Mouse (Mus musculus) layer of hippocampus, postnatal 25 days (tissue): ENCODE data around the gene Phox2a. TPM values are rescaled to one million over a fixed set of nuclear protein-coding genes. Genes with fewer than 3 reads are reported as not detected.
A peak's percentile ranks its signal among the peaks of the same experiment; 100 is the strongest.

Experiments
- DNase-seq, 2 experiments: peaks; one replicate each; pipeline ENCODE4 v3.0.0; 2022; ENCODE audit warnings: mixed read lengths in 2 of 2, low spot score in 1 of 2; ENCODE audit errors: extremely low spot score in 1 of 2
- total RNA-seq, 2 experiments: library from RNA; stranded (reverse); gene quantifications; 2 replicates each; pipeline ENCODE4 v1.2.3; 2021

Gene Phox2a
- total RNA-seq: not detected

GRCm38 (mm10) chr7:101817861-101818401 is at the start of gene Phox2a:
Gene Phox2a (plus strand): TSS chr7:101818313.
- DNase-seq: no peak

- peak in 1 of 2 experiments; percentile 20 for DNase-seq
Measured at GRCm38 (mm10) chr7:101770051-101770450, 48.1 kb upstream of the Phox2a start.

- DNase-seq: peak in 1 of 2 experiments; percentile 20
Measured at GRCm38 (mm10) chr7:101771604-101772003, 46.5 kb upstream of the Phox2a start.

- DNase-seq: peak in 1 of 2 experiments; percentile 33
Measured at GRCm38 (mm10) chr7:101772687-101773086, 45.4 kb upstream of the Phox2a start.

GRCm38 (mm10) chr7:101777053-101777452 is 41.1 kb upstream of the Phox2a start:
- DNase-seq: no peak

GRCm38 (mm10) chr7:101820295-101821030 is 2.4 kb downstream of the Phox2a start:
- DNase-seq: no peak

GRCm38 (mm10) chr7:101821571-101822501 is 3.7 kb downstream of the Phox2a start:
- DNase-seq: peak in 1 of 2 experiments; percentile 18

GRCm38 (mm10) chr7:101822836-101823757 is 5.0 kb downstream of the Phox2a start:
- no peak for DNase-seq

- no peak for DNase-seq
Measured at GRCm38 (mm10) chr7:101823758-101824630, 5.9 kb downstream of the Phox2a start.

- DNase-seq: no peak
Measured at GRCm38 (mm10) chr7:101830373-101830772, 12.3 kb downstream of the Phox2a start.

- no peak for DNase-seq
Measured at GRCm38 (mm10) chr7:101831437-101831836, 13.3 kb downstream of the Phox2a start.

GRCm38 (mm10) chr7:101832372-101832771 is 14.3 kb downstream of the Phox2a start:
- DNase-seq: no peak

GRCm38 (mm10) chr7:101833352-101833751 is 15.2 kb downstream of the Phox2a start:
- DNase-seq: no peak

GRCm38 (mm10) chr7:101833916-101834584 is 15.9 kb downstream of the Phox2a start:
- DNase-seq: no peak

- no peak for DNase-seq
Measured at GRCm38 (mm10) chr7:101834903-101835302, 16.8 kb downstream of the Phox2a start.

GRCm38 (mm10) chr7:101835457-101836109 is 17.5 kb downstream of the Phox2a start:
- no peak for DNase-seq

GRCm38 (mm10) chr7:101836271-101837153 is 18.4 kb downstream of the Phox2a start:
- peak; percentile 23 to 60 for DNase-seq
